Mouse (Mus musculus) spleen, adult 18-20 months (tissue): ENCODE results near the gene Gm19426.

Source experiments
- DNase-seq, 2 experiments: peaks; one replicate each; pipeline ENCODE4 v3.0.0; 2022; ENCODE audit warnings: mixed read lengths in 2 of 2

Gm19426 gene

GRCm38 (mm10) chr2:84717357-84717756, 26.1 kb downstream of the Gm19426 start:
- no peak for DNase-seq

GRCm38 (mm10) chr2:84716423-84717355, 26.8 kb downstream of the Gm19426 start:
- DNase-seq, result no peak

DNA sequence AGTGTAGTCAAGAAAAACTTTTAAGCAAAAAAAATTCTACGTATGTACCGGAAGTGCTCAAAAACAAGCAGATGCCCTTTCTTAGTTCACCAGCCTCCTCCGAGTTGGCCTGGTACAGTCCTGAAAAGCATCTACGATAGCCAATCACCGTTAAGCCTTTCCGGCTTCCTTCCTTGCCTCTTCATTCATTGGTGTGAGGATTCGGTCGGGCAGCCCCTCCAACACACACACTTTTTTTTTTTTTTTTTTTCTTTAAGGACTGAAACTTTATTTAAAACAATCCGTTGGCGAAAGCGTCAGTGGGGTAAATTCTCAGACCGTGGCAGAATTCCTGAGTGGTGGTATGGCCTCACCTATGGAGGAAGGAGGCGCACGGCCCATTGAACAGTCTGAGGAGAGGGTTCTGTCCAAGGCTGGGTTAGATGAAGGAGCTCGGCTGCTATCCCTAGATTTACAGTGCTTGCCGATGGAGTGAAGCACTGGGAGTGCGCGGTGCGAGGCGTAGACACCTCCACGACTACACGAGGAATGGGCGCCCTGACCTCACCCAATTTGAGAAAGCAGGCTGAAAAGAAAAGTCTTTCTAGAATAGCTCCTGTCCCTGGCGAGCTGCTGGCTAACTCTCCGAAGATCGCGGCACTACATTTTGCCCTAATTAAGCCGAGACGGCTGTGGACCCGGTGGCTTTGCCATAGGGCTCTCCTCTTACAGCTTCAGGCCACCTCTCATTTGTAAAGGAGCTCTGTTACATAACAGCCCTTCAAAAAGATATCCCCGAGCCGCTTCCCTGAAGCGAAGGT, 27.7 kb downstream of the Gm19426 start:
- DNase-seq, result peak; percentile 51 to 59

DNA sequence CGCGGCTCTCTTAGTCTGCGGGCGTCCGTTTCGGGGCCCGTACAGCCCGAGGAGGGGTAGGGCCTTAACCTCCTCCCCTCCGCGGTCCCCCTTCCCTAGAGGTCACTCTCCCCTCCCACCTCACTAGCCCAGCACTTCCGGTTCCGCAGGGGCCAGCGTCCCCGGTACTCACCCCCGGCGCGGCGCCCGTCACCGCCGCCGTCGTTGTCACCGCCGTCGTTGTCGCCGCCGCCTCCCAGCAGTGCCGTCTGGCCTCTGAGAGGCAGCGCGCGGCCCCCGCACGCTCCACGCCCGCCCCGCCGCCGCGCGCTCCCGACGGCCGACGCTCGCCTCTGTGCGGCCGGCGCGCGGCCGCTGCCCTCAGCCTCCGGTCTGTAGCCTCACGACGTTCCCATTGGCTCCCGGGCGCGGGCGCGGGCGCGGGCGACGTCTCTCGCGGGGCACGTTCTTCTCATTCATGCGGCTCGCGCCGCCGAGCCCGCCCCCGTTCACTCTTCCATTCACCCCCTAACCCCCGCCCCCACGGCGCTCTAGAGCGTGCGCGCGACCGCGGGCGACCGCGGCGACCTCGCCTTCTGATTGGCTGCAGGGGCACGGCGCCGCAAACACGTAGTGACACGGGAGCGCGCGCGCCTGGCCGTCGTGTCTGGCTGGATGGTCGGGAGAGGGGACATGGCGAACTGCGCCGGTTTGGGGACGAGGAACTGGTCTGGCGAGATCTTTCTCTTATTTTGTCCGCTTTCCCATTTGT, 28.5 kb downstream of the Gm19426 start, which contains the start of gene Zdhhc5:
TSS of gene Zdhhc5 (minus strand) at position 370 of the 751 bp plus-strand sequence.
- peak; percentile 98 for DNase-seq

DNA sequence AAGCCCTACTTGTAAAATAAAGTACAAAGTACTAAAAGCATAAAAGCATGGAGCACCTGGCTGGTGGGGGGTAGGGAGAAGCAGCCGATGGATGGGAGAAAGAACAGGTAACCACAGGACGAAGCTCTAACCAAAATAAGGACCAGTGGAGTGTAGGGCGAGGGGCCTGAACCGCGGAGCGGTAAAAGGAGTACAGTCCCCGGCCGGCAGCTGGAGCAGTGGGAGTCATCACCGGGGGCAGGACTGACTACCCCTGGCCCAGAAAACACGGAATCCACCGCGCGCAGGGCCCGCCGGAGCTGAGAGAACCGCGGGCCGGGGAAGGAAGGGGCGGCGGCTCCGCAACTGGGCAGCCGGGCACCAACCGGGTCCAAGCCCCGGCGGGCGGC, 29.0 kb downstream of the Gm19426 start:
- no peak for DNase-seq

DNA sequence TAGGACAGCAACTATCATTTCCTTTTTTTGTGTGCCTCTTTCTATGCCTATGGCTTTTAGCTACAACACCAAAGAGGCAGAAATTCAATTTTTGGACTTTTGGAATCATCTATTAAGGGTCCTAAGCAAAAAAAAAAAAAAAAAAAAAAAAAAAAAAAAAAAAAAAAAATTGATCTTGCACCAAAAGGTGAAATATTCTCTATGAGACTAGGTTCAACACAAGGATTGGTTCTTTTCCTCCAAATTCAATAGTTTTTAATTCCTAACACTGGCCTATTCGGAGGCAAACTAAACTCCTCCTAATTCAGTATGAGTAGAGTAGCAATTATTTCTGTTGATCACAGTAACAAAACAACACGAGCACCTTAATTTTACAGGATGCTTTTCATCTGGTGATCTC, 31.6 kb downstream of the Gm19426 start:
- DNase-seq, result no peak

DNA sequence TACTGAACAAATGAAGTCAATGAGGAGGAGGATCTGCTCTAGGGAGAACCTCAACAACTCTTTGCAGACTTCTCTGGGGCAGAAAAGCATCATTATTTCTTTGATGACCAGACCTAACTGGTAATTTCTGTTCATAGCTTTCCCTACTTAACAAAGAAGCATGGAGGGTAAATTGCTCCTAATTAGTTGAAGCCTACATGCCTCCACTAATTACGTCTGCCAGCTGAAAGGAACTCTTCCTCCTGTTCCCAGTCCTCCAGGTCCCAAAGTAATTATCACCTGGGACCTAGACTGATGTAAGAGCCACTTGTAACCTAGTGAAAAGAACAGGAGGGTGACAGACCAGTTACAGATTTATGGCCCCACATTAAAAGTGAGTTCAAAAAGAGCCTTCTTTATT, 35.9 kb downstream of the Gm19426 start:
- no peak for DNase-seq

- no peak for DNase-seq
These were observed 38.2 kb downstream of the Gm19426 start for GRCm38 (mm10) chr2:84705295-84705694.

- DNase-seq, result no peak
These were observed 39.1 kb downstream of the Gm19426 start for GRCm38 (mm10) chr2:84704329-84704728.

DNA sequence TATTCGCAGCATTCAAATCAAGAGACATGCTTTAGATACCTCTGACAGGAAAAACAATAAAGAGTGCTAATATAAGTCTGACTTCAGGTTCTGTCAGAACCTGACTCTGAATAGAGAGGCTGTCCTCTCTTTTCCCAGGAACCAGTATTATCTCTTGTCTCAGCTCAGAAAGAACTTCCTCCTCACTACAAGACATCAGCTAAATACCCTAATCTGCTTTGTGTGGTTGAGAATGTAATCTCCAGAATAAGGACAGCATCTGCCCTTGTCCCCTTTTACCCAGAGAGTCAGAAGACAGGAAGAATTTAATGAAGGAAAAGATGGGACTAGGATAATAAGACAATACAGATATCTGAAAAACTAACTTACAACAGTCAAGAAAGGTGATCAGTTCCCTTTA, 40.0 kb downstream of the Gm19426 start:
- no peak for DNase-seq

GRCm38 (mm10) chr2:84695007-84695695, 48.3 kb downstream of the Gm19426 start:
- no peak for DNase-seq
